Mouse (Mus musculus) right cerebral cortex, adult 18-20 months (tissue): ENCODE data around the gene Suz12.
"Not testable (repeated sequence)": the region's sequence is repeated elsewhere in the genome, so short reads cannot be mapped to it uniquely, and the experiment has no call there.

Source experiments
- DNase-seq: peaks from one replicate; pipeline ENCODE4 v3.0.0; 2022; ENCODE audit warnings: mixed read lengths

Suz12 gene

DNA sequence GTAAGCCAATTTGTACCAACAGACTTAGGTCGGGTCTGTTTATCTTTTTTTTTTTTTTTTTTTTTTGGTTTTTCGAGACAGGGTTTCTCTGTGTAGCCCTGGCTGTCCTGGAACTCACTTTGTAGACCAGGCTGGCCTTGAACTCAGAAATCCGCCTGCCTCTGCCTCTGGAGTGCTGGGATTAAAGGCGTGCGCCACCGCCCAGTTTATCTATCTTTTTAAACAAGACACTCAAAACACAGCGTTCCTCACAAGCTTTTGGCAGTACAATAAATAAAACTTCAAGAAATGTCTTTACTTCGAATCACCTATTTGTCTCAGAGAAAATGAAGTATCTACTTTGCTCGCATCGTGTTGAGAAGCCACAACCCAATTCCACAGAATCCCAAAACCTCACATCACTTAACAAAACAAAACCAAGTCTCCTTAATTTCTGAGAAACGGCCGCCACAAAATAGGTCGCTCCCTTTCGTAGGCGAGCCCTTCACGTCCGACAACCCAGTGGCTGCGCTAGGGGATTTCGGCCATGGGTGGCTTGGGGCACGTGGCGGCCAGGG is 793 bp upstream of the Suz12 start:
- no peak for DNase-seq

DNA sequence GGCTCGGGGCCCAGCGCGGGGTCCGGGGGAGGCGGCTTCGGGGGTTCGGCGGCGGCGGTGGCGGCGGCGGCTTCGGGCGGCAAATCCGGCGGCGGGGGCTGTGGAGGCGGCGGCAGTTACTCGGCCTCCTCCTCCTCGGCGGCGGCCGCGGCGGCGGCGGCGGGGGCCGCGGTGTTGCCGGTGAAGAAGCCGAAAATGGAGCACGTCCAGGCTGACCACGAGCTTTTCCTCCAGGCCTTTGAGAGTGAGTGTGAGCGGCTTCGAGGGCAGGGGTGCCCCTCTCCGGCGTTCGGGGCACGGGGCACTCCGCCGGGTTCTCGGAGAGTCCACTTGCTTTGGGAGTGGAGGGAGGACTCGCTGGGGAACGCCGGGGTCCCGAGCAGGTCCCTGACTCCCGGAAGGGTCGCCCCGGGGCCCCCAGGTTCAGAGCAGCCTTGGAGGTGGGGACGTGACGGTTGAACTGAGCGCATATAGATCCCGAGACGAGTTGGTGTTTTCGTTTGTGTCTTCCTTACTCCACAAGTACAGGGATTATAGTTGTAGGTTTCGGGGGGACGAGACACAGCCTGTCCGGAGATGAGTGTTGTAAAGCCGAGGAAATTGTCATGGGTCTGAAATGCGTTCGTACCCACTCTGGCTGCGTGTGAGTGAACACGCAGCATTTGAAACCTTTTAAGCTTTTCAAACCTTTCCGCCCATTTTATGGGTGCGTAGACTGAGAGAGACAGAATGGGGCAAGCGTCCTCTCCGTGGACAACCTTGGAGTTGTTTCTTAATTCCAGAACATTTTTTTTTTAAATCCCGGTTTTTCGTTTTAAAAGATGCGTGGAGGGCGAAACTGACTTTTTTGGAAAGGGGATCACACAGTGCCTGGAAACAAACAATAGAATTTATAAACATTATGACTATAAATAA is 707 bp downstream of the Suz12 start:
- no peak for DNase-seq

DNA sequence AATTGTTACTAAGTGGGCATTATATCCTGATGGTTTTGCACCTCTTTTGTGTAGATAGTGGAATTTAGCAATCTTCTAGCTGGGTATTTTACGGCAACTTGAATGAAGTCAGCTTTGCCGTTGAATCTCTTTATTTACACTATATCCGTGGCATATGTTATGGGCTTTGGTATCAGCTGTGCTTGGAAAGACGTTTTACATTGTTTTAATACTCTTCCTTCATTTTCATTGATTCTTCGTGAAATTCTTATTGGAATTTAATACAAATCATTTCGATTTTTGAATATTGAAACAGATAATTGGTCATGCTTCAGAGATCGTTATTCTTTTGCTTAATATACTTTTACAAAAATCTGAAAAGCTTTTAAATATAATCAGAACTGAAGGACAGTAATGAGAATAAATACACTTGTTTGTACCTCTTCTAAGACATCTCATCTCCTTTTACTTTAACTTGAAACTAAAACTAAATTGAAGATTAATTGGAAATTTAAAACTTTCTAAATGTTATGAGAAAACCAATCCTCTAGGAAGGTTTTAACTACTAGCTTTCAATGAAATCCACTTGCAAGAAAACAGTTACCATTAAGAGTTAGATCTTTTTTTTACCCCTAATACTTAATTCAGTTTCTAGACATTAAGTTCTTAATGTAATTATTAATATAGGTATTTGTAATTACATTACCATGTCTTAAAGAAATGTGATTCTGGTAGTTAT is 1.5 kb downstream of the Suz12 start:
- no peak for DNase-seq

DNA sequence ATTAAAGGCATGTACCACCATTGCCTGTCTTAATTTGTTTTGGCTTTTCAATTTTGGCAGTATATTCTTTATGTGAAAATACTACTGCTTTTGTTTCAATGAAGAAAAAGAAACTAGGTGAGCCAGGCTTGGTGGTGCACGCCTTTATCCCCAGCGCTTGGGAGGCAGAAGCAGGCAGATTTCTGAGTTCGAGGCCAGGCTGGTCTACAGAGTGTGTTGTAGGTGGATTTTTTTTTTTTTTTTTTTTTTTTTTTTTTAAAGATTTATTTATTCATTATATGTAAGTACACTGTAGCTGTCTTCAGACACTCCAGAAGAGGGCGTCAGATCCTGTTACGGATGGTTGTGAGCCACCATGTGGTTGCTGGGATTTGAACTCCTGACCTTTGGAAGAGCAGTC is 23.6 kb downstream of the Suz12 start:
- not testable (repeated sequence) for DNase-seq

DNA sequence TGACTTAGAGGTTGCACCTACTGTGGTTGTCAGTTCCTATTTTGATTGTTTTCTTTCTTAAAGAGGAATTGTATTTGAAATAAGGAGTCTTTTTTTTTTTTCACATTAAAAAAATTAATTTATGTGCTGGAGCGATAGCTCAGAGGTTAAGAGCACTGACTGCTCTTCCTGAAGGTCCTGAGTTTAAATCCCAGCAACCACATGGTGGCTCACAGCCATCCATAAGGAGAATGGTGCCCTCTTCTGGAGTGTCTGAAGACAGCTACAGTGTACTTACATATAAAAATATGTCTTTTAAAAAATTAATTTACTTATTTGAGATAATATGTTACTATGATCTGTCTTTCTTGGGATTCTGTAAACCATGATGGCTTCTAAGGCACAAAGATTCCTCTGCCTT is 26.9 kb downstream of the Suz12 start:
- DNase-seq: no peak

DNA sequence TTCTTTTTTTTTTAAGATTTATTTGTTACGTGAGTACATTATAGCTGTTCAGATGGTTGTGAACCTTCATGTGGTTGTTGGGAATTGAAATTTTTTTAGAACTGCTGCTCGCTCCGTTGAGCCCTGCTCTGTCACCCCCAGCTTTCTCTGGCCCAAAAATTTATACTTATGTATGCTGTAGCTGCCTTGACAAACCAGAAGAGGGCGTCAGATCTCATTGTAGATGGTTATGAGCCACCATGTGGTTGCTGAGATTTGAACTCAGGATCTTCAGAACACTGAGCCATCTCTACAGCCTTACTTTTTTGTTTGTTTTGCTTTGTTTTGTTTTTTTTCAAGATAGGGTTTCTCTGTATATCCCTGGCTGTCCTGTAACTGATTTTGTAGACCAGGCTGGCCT is 28.4 kb downstream of the Suz12 start:
- DNase-seq: no peak

DNA sequence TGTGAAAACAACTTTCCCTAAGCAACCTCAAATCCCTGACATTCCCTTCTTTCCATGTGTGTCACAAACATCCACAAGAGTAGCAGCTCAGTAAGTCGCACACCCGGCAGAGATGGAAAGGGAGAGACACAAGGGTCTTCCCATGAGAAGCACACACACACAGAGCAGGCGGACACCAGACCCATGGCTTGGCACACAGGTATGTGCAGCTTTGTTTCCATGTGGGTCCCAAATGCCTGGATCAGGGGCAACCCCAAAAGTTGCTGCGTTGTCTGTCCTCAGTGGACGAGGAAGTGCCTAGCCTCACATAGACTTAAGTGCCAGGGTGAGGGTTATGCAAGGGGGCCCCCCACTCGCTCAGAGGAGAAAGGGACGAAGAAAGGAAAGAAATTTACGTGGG is 44.6 kb downstream of the Suz12 start:
- DNase-seq: no peak

DNA sequence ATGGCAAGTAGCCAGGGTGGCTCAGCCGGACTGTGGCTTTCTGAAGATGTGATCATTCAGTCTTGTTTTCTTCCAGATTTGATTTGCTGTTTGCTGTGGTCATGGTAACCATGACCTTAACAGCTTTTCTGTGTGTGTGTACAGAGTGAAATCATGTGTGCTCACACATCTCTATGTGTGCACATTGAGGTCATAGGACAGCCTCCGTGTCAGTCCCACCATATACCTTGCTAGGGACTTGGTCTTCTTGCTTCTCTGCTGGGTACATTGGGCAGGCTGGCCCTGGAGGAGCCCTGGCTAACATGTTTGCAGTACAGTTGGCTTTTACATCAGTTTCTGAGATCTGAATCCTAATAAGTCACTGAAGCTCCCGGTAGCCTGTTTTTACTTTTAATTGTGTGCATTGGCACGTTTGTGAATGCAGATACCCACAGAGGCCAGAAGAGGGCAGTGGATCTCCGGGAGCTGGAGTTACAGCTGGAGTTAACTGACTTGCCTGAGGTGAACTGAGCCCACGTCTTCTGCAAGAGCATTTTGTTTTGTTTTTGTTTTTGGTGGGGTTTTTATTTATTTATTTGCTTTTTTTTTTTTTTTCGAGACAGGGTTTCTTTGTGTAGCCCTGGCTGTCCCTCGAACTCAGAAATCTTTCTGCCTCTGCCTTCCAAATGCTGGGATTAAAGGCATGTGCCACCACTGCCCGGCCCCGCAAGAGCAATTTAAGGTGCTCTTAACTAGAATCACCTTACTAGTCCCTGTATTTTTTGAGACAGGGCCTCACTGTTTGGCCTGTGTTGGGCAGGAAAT is 49.9 kb downstream of the Suz12 start:
- DNase-seq: peak; percentile 21

DNA sequence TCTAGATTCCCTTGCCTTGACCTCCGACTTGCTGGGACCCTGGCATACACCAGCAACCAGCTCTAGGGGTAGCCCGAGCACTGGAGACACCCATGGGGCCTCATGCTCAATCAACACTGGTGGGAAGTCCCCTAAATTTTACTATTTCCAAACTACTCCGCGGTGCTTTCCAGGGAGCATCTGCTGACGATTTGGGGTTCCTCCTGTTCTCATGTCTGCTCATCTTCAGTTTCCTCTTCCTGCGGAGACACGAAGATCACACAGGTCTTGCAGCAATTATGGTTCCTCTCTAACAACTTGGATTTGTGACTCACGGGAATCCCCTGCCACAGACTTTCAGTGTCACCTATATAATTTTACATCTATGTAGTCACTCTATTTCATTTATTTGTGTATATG is 50.5 kb downstream of the Suz12 start:
- no peak for DNase-seq

DNA sequence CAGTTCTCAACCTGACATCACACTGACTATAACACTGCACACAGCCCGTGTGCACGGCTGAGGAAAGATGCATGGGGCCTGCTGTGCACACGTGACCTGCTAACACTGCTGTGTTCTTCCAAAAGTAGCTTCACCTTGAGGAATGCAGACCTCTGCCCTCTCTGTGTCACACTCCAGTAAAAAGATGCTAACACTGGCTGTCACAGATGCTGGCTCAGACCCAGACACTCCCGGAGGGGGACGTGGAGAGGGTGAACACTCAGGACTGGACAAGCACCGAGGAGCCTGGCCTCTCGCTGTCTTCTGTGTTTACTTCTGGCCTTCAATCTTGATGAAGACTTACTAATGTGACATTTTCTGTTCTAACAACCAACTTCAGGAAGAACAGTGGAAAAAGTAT is 54.0 kb downstream of the Suz12 start:
- DNase-seq: no peak

DNA sequence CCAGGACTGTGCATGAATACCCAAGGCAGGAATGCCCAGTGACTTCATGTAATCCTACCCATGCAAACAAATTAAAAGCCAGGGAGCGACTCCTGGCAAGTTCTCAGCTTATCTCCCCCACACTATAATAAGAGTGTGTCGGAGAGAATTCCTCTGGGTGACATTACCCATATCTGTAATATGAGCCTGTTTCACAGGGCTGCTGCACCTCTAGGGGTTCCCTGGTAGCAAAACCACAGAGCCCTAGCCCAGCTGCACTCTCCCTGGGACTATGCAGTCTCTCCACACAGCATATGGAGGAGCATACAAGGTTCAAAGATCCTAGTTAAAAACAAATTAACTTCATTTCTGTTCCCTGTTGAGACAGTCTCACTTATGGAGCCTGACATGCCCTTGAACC is 57.2 kb downstream of the Suz12 start:
- no peak for DNase-seq

DNA sequence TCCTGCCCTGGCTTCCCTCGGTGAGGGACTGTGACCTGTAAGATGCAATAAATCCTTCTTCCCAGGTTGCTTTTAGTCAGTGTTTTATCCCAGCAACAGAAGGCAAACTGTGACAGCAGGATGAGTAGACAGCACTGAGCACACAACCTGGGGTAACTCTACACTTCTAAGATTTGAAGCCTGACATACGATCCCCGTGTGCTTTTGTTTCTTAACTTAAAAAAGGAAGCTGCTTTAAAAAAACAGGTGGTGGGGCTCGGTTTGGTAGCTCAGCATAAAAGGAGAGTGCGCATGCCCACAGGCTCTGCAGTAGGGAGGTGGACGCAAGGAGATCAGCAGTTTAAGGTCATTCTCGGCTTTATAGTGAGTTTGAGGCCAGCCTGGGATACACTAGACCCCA is 59.5 kb downstream of the Suz12 start:
- no peak for DNase-seq

DNA sequence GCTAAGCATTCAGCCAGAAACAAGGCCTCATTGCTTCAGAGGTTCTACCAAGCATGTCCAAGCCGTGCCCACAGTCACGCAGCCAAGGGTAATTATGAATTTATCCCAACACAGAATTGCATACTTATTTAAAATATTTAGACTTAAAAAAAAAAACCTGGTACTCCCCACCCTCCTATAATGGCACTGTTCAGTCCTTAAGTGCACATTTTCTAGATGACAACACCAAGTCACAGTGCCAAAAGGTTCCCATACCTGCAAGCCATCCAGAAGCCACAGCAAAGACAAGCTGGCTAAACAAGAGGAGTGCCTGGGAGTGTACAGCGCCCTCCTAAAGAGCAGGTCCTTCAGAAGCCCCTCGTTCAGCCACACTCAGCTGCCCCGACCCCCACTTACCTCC is 60.3 kb downstream of the Suz12 start:
- DNase-seq: no peak

DNA sequence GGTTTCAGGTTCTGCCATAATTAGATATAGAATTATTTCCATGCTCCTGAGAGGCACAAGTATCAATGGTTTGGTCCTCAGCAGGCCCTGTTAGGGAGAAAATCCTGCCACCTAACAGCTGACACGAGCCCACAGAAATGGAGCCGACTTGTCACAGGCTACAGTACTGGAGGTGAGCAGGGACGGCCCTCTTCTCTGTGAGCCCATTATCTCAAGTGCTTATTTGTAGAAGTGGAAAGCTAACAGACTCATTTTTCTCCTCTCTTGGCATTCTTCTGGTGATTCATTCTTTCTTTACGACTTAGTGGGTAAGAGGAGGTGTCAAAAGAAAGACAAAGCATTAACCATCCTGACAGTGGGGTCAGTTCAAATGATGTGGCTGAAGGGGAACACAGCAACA is 61.8 kb downstream of the Suz12 start:
- no peak for DNase-seq

DNA sequence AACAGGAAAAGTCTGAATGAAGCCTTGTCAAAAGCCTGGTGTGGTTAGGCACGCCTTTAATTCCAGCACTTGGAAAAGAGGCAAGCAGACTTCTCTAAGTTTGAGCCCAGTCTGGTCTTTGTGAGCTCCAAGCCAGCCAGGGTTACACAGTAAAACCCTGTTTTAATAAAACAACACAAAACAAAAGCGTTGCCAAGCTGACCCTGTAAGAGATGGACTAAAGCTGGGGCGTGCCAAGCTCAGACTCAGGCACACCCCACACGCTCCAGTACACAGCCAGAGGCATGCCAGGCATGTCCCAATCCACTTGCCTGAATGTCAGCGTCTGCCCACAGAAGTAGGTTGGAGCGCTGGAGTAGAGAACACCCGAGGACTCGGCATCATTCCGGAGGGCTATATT is 63.2 kb downstream of the Suz12 start:
- no peak for DNase-seq

DNA sequence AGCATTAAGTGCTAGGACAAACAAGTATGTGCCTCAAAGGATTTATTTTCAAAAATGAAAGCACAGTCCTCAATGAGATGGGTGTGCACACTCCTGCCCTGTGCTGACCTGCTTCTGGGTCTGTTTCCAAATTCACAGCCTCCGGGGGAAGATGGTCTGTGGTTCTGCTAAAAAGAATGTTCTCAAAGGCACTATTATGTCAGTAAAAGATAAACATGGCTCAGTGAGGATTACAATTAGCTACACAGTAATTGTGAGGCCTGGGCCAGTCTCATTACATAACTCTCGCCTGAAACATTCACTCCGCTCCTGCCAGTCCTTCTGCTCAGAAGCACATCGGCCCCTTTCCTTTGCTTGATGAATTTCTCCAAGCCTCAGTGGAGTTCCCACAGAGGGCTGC is 69.3 kb downstream of the Suz12 start:
- peak; percentile 30 for DNase-seq

DNA sequence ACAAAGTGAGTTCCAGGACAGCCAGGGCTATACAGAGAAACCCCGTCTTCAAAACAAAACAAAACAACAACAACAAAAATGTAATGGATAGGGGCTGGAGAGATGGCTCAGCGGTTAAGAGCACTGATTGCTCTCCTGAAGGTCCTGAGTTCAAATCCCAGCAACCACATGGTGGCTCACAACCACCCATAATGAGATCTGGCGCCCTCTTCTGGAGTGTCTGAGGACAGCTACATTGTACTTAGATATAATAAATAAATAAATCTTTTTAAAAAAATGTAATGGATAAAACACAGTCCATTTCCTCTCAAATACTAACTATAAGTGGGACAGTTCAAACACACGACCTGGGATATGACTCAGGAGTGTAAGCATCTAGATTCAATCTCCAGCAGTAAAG is 73.5 kb downstream of the Suz12 start:
- not testable (repeated sequence) for DNase-seq

DNA sequence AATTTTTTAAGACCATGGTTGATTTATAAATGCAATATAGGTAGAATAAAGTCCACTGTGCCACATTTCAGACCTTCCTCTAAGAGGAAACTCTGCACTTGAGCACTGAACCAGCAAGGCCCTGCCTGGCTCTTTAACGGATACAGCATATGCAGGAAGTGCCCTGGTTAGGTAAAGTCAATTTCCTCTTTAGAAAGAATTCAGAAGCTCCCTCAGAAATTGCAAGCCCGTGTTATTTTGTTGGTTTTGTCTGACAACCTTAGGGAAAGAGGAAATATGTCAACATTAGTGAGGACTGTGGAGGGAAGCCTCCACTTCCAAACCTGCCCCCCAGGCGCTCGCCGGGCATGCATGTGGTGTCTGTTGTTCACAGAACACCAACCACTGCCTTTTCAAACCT is 74.7 kb downstream of the Suz12 start:
- DNase-seq: no peak

DNA sequence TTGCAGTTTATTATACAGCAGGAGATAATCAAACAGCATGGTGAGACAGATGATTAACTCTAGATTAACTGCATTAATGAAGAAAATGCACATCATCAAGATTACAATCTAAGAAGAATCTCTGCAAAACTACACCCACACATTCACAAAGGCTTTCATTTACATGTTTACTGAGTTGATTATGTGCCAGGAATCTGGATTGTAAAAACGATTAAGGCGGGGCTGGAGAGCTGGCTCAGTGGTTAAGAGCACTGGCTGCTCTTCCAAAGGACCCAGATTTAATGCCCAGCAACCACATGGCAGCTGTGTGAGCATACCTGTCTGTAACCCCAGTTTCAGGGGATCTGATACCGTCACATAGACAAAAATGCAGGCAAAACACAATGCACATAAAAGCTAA is 76.9 kb downstream of the Suz12 start:
- no peak for DNase-seq

DNA sequence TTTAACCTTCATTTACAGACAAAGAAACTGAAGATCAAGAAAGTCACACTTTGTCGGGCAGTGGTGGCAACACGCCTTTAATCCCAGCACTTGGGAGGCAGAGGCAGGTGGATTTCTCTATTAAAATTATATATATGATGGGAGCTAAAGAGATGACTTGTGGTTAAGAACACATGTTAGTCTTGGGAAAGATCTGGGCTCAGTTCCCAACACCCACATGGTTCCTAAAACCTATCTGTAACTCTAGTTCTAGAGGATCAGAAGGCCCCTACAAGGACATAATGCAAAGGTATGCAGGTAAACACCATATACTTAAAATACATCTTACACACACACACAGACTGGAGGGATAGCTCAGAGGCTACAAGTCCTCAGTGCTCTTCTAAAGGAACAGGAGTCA is 78.1 kb downstream of the Suz12 start:
- DNase-seq: no peak

DNA sequence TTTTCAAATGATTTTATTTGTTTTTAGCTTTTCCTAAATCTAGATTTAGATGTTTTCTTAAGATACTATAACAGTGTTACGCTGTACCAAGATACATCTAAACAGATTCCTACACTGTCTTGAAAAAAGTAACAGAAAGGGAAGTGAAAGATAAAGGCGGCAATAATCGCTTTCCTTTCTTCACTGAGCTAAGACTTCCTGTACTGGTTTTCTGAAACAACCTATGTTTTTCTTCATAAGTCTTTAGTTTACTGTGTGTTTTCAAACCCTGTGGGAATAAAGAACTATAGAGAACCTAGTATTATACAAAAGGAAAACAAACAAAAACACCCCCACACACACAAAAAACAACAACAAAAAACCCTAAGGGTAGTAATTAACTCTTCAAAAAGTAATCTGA is 79.5 kb downstream of the Suz12 start:
- DNase-seq: no peak

DNA sequence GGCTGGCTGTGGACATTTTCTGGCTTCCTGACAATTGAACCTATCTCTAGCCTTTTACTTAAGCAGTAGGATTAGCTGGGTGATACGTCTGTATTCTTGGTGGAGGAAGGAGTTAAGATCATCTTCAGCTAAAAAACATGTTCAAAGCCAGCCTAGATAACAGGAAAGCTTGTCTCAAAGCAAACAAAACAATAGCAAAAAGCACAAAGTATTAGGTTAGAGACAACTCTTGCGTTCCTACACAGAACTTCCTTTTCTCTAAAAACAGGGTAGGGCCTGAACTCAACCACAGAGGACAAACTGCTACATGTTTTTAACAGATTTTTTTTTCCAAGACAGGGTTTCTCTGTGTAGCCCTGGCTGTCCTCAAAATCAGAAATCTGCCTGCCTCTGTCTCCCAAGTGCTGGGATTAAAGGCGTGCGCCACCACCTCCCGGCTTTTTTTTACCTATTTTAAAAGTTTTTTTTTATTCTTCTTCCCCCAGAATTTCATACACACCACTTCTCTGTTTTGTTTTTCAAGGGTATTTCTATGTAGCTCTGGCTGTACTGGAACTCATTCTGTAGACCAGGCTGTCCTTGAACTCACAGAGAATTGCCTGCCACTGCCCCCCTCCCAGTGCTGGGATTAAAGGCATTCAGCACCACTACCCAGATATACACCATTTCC is 82.8 kb downstream of the Suz12 start:
- DNase-seq: no peak
